Mouse (Mus musculus) macrophage (primary cell): Measurements from ENCODE around the gene Ypel3. TPM values are rescaled to one million over a fixed set of nuclear protein-coding genes. Genes with fewer than 3 reads are reported as not detected.

Experiments used
- H3K27ac ChIP-seq: fragments of 350-480 bp; formaldehyde crosslinking; 2 replicates; pipeline ENCODE4 v1.9.0; 2021
- H3K36me3 ChIP-seq: fragments of 350-480 bp; formaldehyde crosslinking; 2 replicates; pipeline ENCODE4 v1.9.0; 2021; ENCODE audit errors: inconsistent target
- H3K4me3 ChIP-seq: fragments of 350-480 bp; formaldehyde crosslinking; 2 replicates; pipeline ENCODE4 v1.9.0; 2021; ENCODE audit errors: inconsistent target
- H3K79me2 ChIP-seq: fragments of 350-480 bp; formaldehyde crosslinking; 2 replicates; pipeline ENCODE4 v1.9.0; 2021; ENCODE audit errors: inconsistent target
- WGBS: methylation state at CpG from one replicate; pipeline ENCODE4 v1.1.7; 2026; ENCODE audit warnings: inconsistent platforms; ENCODE audit not compliant: missing documents; 5-methylcytosine and 5-hydroxymethylcytosine counted together
- polyA plus RNA-seq: library from polyadenylated mRNA; stranded (reverse); fragments of 250-400 nt; gene quantifications from 3 replicates; pipeline ENCODE4 v1.2.4, GENCODE M21; 2018; ENCODE audit warnings: inconsistent platforms

The Ypel3 gene
- polyA plus RNA-seq, 1 experiment from 2014 or later = 90.3 TPM

DNA sequence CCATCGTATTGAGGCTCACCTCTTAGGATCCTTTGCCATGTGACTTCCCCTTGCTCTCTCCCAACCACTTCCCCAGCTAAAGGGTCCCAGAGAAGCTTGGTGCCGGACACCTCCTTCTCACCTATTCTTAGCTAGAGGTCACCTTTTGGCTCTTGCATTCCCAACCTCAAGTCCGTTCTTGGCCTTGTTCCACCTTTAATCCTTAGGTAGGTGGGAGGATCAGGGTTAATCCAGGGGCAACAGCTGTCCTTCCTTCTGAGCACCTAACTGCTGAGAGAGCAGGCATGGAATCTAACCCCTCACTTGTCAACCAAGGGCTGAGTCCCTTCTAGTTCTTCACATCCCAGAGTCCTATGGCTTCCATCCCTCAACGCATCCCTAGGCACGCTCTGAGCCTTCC, 49.2 kb downstream of the Ypel3 start:
- 75% methylated on average over 5 of the region's 5 CpGs for WGBS

More for the DNA sequence above, 49.2 kb downstream of the Ypel3 start:
- no peaks in the 10 kb centered on the region for H3K79me2 ChIP-seq
- H3K27ac ChIP-seq = no peak overlapping the region
- H3K36me3 ChIP-seq = no peaks in the 10 kb centered on the region
- H3K4me3 ChIP-seq = no peak overlapping the region

Other genes starting within 250 kb of the Ypel3 start
- gene Eif3c, start 210.5 kb upstream of the Ypel3 start, polyA plus RNA-seq = 124 to 206 TPM (median 173 TPM) in 3 replicates
- 51.3 to 183 TPM (median 99.8 TPM) in 3 replicates for gene Apobr, start 192.0 kb upstream of the Ypel3 start, polyA plus RNA-seq
- 81.0 to 165 TPM (median 104 TPM) in 3 replicates for gene Cln3, start 191.1 kb upstream of the Ypel3 start, polyA plus RNA-seq
- 1.1 to 2.6 TPM (median 1.2 TPM) in 3 replicates for gene Il27, start 182.0 kb upstream of the Ypel3 start, polyA plus RNA-seq
- gene Nupr1, start 146.1 kb upstream of the Ypel3 start, polyA plus RNA-seq = 14.9 to 47.0 TPM (median 32.4 TPM) in 3 replicates
- 12.5 to 21.7 TPM (median 17.0 TPM) in 3 replicates for gene Sgf29, start 127.6 kb upstream of the Ypel3 start, polyA plus RNA-seq
- gene Sult1a1, start 100.5 kb upstream of the Ypel3 start, polyA plus RNA-seq = 1.7 to 8.8 TPM (median 7.5 TPM) in 3 replicates
- gene Bola2, start 81.6 kb upstream of the Ypel3 start, polyA plus RNA-seq = 39.1 to 134 TPM (median 42.4 TPM) in 3 replicates
- gene Slx1b, start 81.2 kb upstream of the Ypel3 start, polyA plus RNA-seq = 4.2 to 7.9 TPM (median 4.8 TPM) in 3 replicates
- gene Coro1a, start 69.2 kb upstream of the Ypel3 start, polyA plus RNA-seq = 69.4 to 223 TPM (median 209 TPM) in 3 replicates
- gene Mapk3, start 17.4 kb upstream of the Ypel3 start, polyA plus RNA-seq = 129 to 232 TPM (median 188 TPM) in 3 replicates
- 1.9 to 3.3 TPM (median 2.6 TPM) in 3 replicates for gene Gdpd3, start 10.6 kb upstream of the Ypel3 start, polyA plus RNA-seq
- gene Tbx6, start 4.5 kb downstream of the Ypel3 start, polyA plus RNA-seq = 0.19 to 0.25 TPM in 2 of 3 replicates, not detected in the other
- gene Ppp4c, start 15.5 kb downstream of the Ypel3 start, polyA plus RNA-seq = 62.0 to 139 TPM (median 129 TPM) in 3 replicates
- 0.17 to 0.25 TPM in 2 of 3 replicates, not detected in the other for gene Fam57b, start 20.7 kb downstream of the Ypel3 start, polyA plus RNA-seq
- gene 4930451I11Rik, start 54.7 kb downstream of the Ypel3 start, polyA plus RNA-seq = not detected in 3 replicates
- 0.10 TPM in 1 of 3 replicates, not detected in the others for gene Doc2a, start 70.5 kb downstream of the Ypel3 start, polyA plus RNA-seq
- gene Hirip3, start 85.0 kb downstream of the Ypel3 start, polyA plus RNA-seq = 3.9 to 23.5 TPM (median 19.4 TPM) in 3 replicates
- 34.7 to 59.9 TPM (median 57.7 TPM) in 3 replicates for gene Ino80e, start 85.4 kb downstream of the Ypel3 start, polyA plus RNA-seq
- 24.1 to 40.9 TPM (median 31.3 TPM) in 3 replicates for gene Taok2, start 107.7 kb downstream of the Ypel3 start, polyA plus RNA-seq
- 36.1 to 105 TPM (median 98.7 TPM) in 3 replicates for gene Tmem219, start 146.0 kb downstream of the Ypel3 start, polyA plus RNA-seq
- gene Kctd13, start 151.9 kb downstream of the Ypel3 start, polyA plus RNA-seq = 15.3 to 21.9 TPM (median 16.2 TPM) in 3 replicates
- not detected in 3 replicates for gene Asphd1, start 172.6 kb downstream of the Ypel3 start, polyA plus RNA-seq
- gene Sez6l2, start 173.6 kb downstream of the Ypel3 start, polyA plus RNA-seq = 0.33 to 1.4 TPM (median 1.1 TPM) in 3 replicates
- gene Cdipt, start 199.0 kb downstream of the Ypel3 start, polyA plus RNA-seq = 71.8 to 111 TPM (median 94.8 TPM) in 3 replicates
- 1.3 to 3.9 TPM (median 1.7 TPM) in 3 replicates for gene Cdiptos, start 199.1 kb downstream of the Ypel3 start, polyA plus RNA-seq
- gene Mvp, start 237.7 kb downstream of the Ypel3 start, polyA plus RNA-seq = 88.1 to 116 TPM (median 99.9 TPM) in 3 replicates
- 1.4 to 5.2 TPM in 2 of 3 replicates, not detected in the other for gene Pagr1b, start 239.5 kb downstream of the Ypel3 start, polyA plus RNA-seq
- 1.1 to 15.9 TPM (median 13.4 TPM) in 3 replicates for gene Pagr1a, start 240.4 kb downstream of the Ypel3 start, polyA plus RNA-seq
- 15.3 to 31.9 TPM (median 18.2 TPM) in 3 replicates for gene Gm42742, start 244.1 kb downstream of the Ypel3 start, polyA plus RNA-seq
- not detected in 3 replicates for gene Prrt2, start 244.3 kb downstream of the Ypel3 start, polyA plus RNA-seq